Mouse (Mus musculus) cortical plate, adult 2 months (tissue): Measurements from ENCODE around the gene Trim33. TPM values are rescaled to one million over a fixed set of nuclear protein-coding genes. Genes with fewer than 3 reads are reported as not detected.

Source experiments
- H3K27ac ChIP-seq: fragments of 200-500 bp; 2 replicates; pipeline ENCODE4 v1.5.1; 2012; ENCODE audit warnings: low read length, control low read depth, inconsistent platforms; ENCODE audit not compliant: insufficient read depth
- H3K4me1 ChIP-seq: fragments of 200-500 bp; 2 replicates; pipeline ENCODE4 v1.6.1; 2011; ENCODE audit warnings: low read length; ENCODE audit not compliant: control insufficient read depth, insufficient read depth
- H3K4me3 ChIP-seq: fragments of 200-500 bp; 2 replicates; pipeline ENCODE4 v1.5.1; 2011; ENCODE audit warnings: mild to moderate bottlenecking, low read length, control low read depth; ENCODE audit not compliant: insufficient read depth
- CTCF ChIP-seq: fragments of 200-500 bp; IDR thresholded peaks from 2 replicates; pipeline ENCODE4 v1.5.1; 2011; ENCODE audit warnings: mild to moderate bottlenecking, control low read depth, low read length; ENCODE audit not compliant: insufficient read depth; ENCODE audit errors: extremely low read depth
- POLR2A ChIP-seq: fragments of 200-500 bp; IDR thresholded peaks from 2 replicates; pipeline ENCODE4 v1.6.1; 2011; ENCODE audit warnings: mild to moderate bottlenecking, low read length, control low read depth; ENCODE audit not compliant: insufficient read depth; ENCODE audit errors: extremely low read depth
- polyA plus RNA-seq: library from polyadenylated mRNA; depleted of rRNA; stranded (reverse); fragments of >200 nt; gene quantifications from 2 replicates; pipeline ENCODE4 v1.2.3, GENCODE M21; 2012; rRNA removed

The Trim33 gene
- polyA plus RNA-seq, result 16.5 and 16.8 TPM in 2 replicates

- H3K4me1 ChIP-seq, result peaks cover 5% of the 10 kb centered on the region; the same call in 1 of the 2 replicates
- H3K27ac ChIP-seq, result peak within 1 kb of the TSS; percentile 98
- TF ChIP-seq POLR2A (peak; percentile 79), CTCF (no peak)
- H3K4me3 ChIP-seq, result peak within 1 kb of the TSS; percentile 84
These were observed at the start of gene Trim33 for GRCm38 (mm10) chr3:103279182-103280149. Gene Trim33, plus strand, starts transcription at chr3:103279293.

GRCm38 (mm10) chr3:103232398-103232797 is 46.7 kb upstream of the Trim33 start:
- H3K4me3 ChIP-seq, result no peak overlapping the region
- H3K4me1 ChIP-seq, result no peaks in the 10 kb centered on the region
- no peak for TF ChIP-seq POLR2A
- TF ChIP-seq CTCF, result no peak

GRCm38 (mm10) chr3:103241524-103241923 is 37.6 kb upstream of the Trim33 start:
- TF ChIP-seq POLR2A (no peak), CTCF (no peak)
- H3K4me3 ChIP-seq, result no peak overlapping the region
- peak overlapping the region; percentile 86; the same call in 1 of the 2 replicates for H3K27ac ChIP-seq
- H3K4me1 ChIP-seq, result no peaks in the 10 kb centered on the region

More at GRCm38 (mm10) chr3:103232398-103232797, 46.7 kb upstream of the Trim33 start:
- no peak overlapping the region for H3K27ac ChIP-seq

- H3K4me3 ChIP-seq, result no peak overlapping the region
- peak overlapping the region; percentile 86 for H3K27ac ChIP-seq
- no peaks in the 10 kb centered on the region for H3K4me1 ChIP-seq
- no peak for TF ChIP-seq CTCF
These were observed 36.9 kb upstream of the Trim33 start for GRCm38 (mm10) chr3:103242156-103242555.

- H3K4me3 ChIP-seq, result no peak overlapping the region
- no peak overlapping the region for H3K27ac ChIP-seq
- no peaks in the 10 kb centered on the region for H3K4me1 ChIP-seq
- TF ChIP-seq POLR2A, result no peak
- no peak for TF ChIP-seq CTCF
These were observed 35.6 kb upstream of the Trim33 start for GRCm38 (mm10) chr3:103243491-103243890.

- H3K4me3 ChIP-seq, result no peak overlapping the region
- TF ChIP-seq CTCF (no peak), POLR2A (no peak)
- no peaks in the 10 kb centered on the region for H3K4me1 ChIP-seq
- no peak overlapping the region for H3K27ac ChIP-seq
These were observed 32.3 kb upstream of the Trim33 start for GRCm38 (mm10) chr3:103246627-103247260.

GRCm38 (mm10) chr3:103256089-103256819 is 22.8 kb upstream of the Trim33 start:
- no peak overlapping the region for H3K27ac ChIP-seq
- no peak overlapping the region for H3K4me3 ChIP-seq
- H3K4me1 ChIP-seq, result no peaks in the 10 kb centered on the region
- TF ChIP-seq CTCF, result no peak

- TF ChIP-seq CTCF, result no peak
- no peak for TF ChIP-seq POLR2A
- H3K27ac ChIP-seq, result no peak overlapping the region
- H3K4me1 ChIP-seq, result no peaks in the 10 kb centered on the region
- H3K4me3 ChIP-seq, result no peak overlapping the region
These were observed 16.2 kb upstream of the Trim33 start for GRCm38 (mm10) chr3:103262802-103263417.

- peak overlapping the region; percentile 84 for H3K4me3 ChIP-seq
- peaks cover 5% of the 10 kb centered on the region; the same call in 1 of the 2 replicates for H3K4me1 ChIP-seq
- TF ChIP-seq POLR2A, result no peak
- no peak for TF ChIP-seq CTCF
- H3K27ac ChIP-seq, result peak overlapping the region; percentile 98
These were observed 422 bp upstream of the Trim33 start for GRCm38 (mm10) chr3:103278561-103279181.
